Mouse (Mus musculus) bone marrow, adult 2 months (tissue): Measurements from ENCODE around the gene Parp3. TPM values are rescaled to one million over a fixed set of nuclear protein-coding genes. Genes with fewer than 3 reads are reported as not detected.
A peak's percentile ranks its signal among the peaks of the same experiment; 100 is the strongest.

Experiments used
- H3K27ac ChIP-seq: fragments of 200-500 bp; 2 replicates; pipeline ENCODE4 v1.5.1; 2012; ENCODE audit warnings: low read depth, mild to moderate bottlenecking, control low read depth, inconsistent platforms, low read length; ENCODE audit not compliant: control insufficient read depth, poor library complexity, insufficient read depth
- H3K4me1 ChIP-seq: fragments of 200-500 bp; 2 replicates; pipeline ENCODE4 v1.6.1; 2011; ENCODE audit warnings: low read length; ENCODE audit not compliant: control insufficient read depth, insufficient read depth
- H3K4me3 ChIP-seq: fragments of 200-500 bp; replicated peaks from 2 replicates; pipeline ENCODE3; 2011; ENCODE audit warnings: mild to moderate bottlenecking, low read depth, low read length, control low read depth; ENCODE audit not compliant: control insufficient read depth
- CTCF ChIP-seq: fragments of 200-500 bp; IDR thresholded peaks from 2 replicates; pipeline ENCODE4 v1.5.1; 2011; ENCODE audit warnings: low read length, control low read depth; ENCODE audit not compliant: control insufficient read depth, insufficient read depth
- POLR2A ChIP-seq: fragments of 200-500 bp; IDR thresholded peaks from 2 replicates; pipeline ENCODE4 v1.6.1; 2011; ENCODE audit warnings: low read depth, mild to moderate bottlenecking, control low read depth, low read length, borderline replicate concordance; ENCODE audit not compliant: control insufficient read depth
- WGBS: fragments of 180-500 bp; shearing (Covaris S2); methylation state at CpG from one replicate; pipeline ENCODE4 v1.1.7; 2018; 5-methylcytosine and 5-hydroxymethylcytosine counted together
- polyA plus RNA-seq: library from polyadenylated mRNA; stranded (reverse); fragments of >200 nt; gene quantifications from 2 replicates; pipeline ENCODE4 v1.2.4, GENCODE M21; 2011; ENCODE audit warnings: low replicate concordance; ENCODE audit not compliant: missing spikeins, insufficient read depth, insufficient read length

Gene Parp3
- polyA plus RNA-seq, 1 experiment = 33.8 TPM

DNA sequence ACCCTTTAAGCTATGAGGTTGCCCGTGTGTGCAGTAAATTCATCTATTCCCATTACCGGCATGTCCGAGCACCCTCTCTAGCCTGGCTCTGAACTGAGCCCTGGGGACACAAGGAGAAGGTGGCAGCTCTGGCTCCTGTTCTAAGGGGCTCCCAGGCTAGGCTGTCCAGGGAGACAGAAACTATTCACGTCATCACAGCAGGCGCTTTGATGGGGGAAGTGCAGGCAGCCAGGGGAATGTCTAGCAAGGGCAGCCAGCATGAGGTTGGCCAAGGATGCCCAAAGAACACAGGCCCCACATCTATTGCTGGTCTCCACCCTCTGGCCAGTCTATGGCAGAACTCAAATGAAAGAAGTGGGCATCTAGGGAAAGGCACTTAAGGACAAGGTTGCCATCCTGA, 18.8 kb downstream of the Parp3 start:
- 77% methylated on average over 5 of the region's 5 CpGs for WGBS
- no peak overlapping the region for H3K27ac ChIP-seq
- H3K4me3 ChIP-seq = no peak overlapping the region
- no peaks in the 10 kb centered on the region for H3K4me1 ChIP-seq
- TF ChIP-seq POLR2A (no peak), CTCF (no peak)

DNA sequence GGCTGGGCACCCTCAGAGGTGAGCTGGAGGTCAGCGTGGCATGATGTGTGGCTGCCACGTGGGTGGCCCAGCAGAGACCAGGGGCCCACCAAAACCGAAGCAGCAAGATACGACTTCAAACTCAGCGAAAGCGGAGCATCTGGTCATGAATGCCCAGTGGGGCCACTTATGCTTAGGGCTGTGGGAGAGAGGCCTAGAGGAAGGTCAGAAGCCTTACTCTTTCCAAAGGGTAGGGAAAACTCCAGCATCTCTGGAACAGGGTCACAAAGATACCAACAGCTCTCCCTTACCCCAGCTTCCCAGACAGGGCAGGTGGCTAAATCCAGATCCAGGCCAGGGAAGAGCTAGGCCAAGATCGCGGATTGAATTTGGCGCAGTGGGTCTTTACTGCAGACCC, 19.6 kb downstream of the Parp3 start:
- no peak for TF ChIP-seq CTCF
- no peak for TF ChIP-seq POLR2A
- H3K27ac ChIP-seq = no peak overlapping the region
- 93% methylated on average over 9 of the region's 9 CpGs for WGBS
- H3K4me3 ChIP-seq = no peak overlapping the region
- no peaks in the 10 kb centered on the region for H3K4me1 ChIP-seq

DNA sequence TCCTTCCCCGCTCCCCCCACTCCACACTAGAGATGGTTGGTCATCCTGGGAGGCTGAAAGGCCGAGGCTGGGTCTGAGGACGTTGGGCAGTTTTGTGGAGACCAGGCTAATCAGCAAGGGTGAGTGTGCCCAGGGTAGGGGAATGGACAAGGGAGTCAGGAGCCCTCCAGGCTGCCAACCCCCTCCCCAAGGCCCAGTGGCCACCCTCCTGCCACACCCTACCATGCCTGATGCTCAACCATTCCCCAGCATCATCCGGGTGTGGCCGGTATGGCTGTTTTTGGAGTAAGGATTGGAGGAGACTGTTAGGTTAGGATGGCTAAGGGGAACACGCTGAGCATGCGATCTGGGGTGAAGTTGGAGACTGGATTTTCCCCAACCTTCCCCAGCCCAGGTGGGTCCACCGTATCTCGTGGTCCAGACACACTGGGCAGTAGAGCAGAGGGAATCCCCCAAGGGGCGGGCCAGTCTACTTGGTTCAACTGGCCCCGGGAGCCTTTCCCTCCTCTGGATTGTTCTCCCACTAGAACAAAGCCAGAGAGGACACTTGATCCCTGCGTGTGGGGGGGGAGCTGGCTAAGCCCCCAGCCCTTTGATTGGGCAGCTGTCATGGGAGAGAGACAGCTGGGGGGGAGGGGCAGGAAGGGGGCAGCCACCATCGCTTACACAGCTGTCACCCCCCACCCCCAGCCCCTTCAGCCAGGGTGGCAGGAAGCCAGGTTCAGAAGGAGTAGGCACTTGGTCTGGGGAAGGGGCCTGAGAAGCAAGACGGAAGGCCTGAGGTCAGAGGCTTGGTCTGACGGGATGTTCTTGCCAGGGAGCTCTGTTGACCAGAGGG, 20.2 kb downstream of the Parp3 start:
- Histone ChIP-seq H3K27ac (no peak overlapping the region), H3K4me1 (no peaks in the 10 kb centered on the region), H3K4me3 (no peak overlapping the region)
- 81% methylated on average over 15 of the region's 15 CpGs for WGBS
- TF ChIP-seq POLR2A = no peak
- TF ChIP-seq CTCF = no peak

DNA sequence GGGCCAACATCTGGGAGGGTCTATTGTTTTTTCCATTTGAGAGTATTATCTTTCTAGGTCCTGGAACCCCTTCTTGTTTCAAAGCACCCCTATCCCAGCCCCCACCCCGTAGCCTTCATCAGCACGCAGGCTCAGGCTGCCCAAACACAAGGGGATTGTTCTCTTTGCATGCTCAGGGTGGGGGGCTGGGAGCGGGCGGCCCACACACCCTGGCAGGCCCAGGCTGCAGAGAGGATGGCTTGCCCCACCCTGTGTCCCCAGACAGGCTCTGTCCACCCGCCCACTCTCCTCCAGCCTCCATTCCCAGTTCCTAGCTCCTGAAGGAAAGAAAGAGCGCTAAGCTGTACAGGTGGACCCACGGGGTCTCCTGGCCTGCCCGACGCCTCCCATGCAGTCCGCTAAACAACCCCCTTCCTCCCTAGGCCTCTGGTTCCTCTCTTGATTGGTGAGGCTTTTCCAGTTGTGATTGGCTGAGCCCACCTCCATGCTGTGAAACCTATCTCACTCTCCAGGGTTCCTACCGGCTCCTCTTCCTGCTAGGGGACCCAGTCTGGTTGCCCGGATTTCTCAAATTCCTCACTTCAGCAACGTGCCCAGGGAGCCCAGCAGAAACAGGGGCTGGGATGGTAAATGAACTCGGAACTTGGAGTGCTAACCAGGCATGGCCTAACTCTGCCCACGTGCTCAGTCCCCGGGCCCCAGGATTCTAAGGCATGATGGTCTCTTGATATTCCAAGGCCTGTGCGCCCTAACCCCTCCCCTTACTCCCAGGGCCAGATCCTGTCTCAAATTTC, 21.7 kb downstream of the Parp3 start:
- 73% methylated on average over 17 of the region's 17 CpGs for WGBS
- H3K4me1 ChIP-seq = no peaks in the 10 kb centered on the region
- H3K4me3 ChIP-seq = no peak overlapping the region
- no peak overlapping the region for H3K27ac ChIP-seq
- no peak for TF ChIP-seq CTCF
- TF ChIP-seq POLR2A = no peak

DNA sequence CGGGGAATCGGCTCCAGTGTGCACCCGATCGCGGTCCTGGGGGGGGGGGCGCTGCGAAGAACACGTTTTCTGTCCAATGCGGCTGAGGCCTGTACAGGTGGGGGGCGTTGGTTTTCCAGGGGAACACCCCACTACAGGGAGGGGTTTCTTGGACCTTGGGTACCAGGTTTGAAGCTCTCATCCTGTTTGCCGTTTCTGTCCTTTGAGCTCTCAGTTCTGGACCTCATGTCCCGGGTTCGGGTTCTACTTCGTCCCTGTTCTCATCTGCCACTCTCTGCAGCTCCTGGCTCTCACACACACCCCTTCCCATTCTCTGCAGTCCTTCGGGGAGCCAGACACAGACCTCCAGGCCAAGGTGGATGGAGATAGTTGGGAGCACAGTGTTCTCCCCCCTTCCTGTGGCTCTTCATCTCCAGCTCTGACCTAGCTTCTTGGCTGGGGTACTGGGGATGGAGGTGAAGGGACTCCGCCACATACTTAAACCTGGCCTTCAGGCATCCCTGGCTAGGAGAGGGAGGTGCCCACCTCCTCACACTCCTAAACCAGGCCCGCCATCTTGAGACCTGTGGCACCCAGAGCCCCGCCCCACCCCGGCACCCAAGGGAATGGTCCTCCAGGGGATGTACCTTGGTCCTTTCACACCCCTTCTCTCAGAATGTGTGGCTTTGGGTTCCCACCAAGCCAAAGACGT, 22.5 kb downstream of the Parp3 start:
- Histone ChIP-seq H3K4me3 (no peak overlapping the region), H3K4me1 (no peaks in the 10 kb centered on the region), H3K27ac (no peak overlapping the region)
- TF ChIP-seq POLR2A (no peak), CTCF (no peak)
- whole genome bisulfite sequencing = 26% methylated on average over 20 of the region's 20 CpGs

DNA sequence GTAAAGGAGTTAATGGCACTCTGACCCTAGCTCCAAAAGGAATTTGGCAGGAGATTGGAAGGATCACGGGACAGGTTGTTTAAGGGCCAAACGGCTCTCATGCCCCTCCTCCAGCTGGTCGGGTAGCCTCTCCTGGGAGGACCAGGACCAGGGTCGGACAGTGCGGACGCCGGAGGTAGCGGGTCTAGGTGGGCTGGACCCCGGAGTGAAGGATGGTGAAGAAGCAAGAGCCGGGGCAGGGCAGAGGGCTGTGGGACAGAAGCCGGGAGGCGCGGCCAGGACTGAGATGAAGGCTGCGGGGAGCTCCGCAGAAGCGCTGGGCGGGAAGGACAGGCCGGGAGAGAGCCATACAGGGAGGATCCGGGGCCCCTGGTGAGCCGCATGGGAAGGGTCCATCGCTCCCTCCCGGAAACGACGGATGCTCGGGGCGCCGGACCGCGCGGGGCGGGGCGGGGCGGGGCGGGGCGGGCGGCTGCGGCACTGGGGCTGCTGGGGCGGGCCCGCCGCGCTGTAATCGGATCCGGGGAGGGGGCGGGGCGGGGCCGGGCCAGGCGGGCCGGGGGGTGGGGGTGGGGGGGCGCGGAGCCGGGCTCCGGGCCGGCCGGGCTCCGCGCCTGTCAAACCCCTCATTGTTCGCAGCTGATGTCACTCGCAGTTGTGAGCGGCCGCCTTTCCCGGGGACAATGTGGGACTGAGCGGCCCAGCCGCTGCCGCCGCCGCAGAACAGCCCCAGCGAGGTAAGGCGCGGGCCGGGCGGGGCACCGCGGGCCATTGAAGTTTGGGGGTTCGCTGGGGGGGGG, 23.3 kb downstream of the Parp3 start, which contains the start of gene Pcbp4:
Gene Pcbp4 (plus strand): TSS at position 21 of the 800 bp plus-strand sequence.
- Histone ChIP-seq H3K27ac (no peak within 1 kb of the TSS; the same call in 1 of the 2 replicates), H3K4me1 (no peaks in the 10 kb centered on the region)
- WGBS = 2% methylated on average over 41 of the region's 74 CpGs

DNA sequence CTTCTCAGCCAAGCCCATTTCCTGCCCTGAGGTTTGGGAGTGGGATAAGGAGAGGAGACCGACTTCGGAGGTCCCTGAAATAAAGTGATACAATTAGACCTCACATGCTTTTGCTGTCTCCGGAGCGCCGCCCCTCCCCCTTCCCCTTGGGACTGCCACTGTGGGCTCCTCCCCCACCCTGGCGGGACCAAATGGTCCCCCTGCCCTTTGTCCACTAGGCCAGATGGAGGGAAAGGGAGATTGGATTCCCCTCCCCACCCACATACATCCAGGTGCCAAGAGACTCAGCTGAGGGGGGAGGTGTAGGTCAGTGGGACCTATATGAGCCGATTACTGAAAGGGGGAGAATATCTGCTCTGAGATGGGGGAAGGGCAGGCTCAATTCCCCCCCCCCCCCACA, 23.9 kb downstream of the Parp3 start:
- no peak overlapping the region for H3K27ac ChIP-seq
- peaks cover 3% of the 10 kb centered on the region; the same call in 1 of the 2 replicates for H3K4me1 ChIP-seq
- WGBS = 62% methylated on average over 7 of the region's 7 CpGs
- no peak overlapping the region for H3K4me3 ChIP-seq
- TF ChIP-seq POLR2A = no peak
- no peak for TF ChIP-seq CTCF

More for the DNA sequence above, 23.3 kb downstream of the Parp3 start, which contains the start of gene Pcbp4:
- peak within 1 kb of the TSS; percentile 49 for H3K4me3 ChIP-seq
- no peak for TF ChIP-seq POLR2A
- no peak for TF ChIP-seq CTCF

DNA sequence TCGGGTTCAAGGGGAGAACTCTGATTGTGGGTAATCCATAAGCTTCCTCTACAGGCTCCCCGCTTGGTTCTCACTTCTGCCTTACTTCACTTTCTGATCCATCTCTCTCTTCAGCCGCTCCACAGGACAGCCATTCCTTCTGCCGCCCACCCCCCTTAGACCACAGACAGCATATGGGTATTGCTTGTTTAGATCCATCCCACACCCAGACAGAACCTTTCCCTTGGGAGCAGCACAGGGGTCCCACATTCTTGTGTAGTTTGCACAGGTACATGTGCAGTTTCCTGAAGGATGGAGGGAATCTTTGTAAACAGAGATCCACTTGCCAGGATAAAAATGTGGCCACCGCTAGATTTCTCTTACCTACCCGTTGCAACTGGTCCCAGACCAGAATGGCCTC, 24.4 kb downstream of the Parp3 start:
- WGBS = 72% methylated on average over 6 of the region's 6 CpGs
- peaks cover 3% of the 10 kb centered on the region; the same call in 1 of the 2 replicates for H3K4me1 ChIP-seq
- H3K27ac ChIP-seq = no peak overlapping the region
- no peak for TF ChIP-seq POLR2A
- TF ChIP-seq CTCF = no peak
- no peak overlapping the region for H3K4me3 ChIP-seq
